Mouse (Mus musculus): Measurements from ENCODE around the gene Gm4559.
"Not testable (repeated sequence)": the region's sequence is repeated elsewhere in the genome, so short reads cannot be mapped to it uniquely, and the experiment has no call there.

Gm4559 gene

DNA sequence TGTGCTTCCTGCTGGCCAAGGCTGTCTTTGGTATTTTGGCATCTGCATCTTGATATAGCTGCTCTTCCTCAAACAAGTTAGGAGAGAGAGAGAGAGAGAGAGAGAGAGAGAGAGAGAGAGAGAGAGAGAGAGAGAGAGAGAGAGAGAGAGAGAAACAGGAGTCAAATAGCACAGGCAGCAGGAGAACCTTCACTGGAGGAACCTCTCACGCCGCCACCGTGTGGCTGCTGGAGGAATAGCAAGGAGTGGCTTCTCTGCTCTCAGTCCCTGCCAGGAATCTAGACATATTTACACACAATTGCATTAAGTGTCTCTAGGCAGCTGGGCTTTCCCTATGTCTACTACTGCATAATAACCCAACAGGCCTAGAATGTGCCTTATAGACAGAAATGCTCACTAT is 4.0 kb upstream of the Gm4559 start:
- DNase-seq (ENCODE audit: extremely low spot score) = peak; percentile 57

DNA sequence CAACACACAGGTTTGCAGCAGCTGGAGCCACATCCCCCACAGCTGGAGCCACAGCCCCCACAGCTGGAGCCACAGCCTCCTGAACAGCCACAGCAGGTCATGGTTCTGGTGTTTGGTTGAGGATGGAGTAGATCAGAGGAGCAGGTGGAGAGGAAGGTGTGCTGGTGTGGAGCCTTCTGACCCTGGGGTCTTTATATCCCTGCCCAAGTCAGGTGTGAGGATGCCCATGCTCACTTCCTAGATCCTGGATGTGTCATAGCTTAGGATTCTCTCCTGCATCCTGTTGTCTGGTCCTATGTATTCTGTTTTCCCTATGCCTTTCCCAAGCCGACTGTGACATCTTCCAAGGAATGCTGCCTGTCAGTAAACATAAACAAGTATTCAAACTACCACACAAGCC is 15.9 kb downstream of the Gm4559 start, which contains the start of gene Gm2431:
Gene Gm2431, minus strand, starts transcription at position 101 of the 400 bp plus-strand sequence.
- not testable (repeated sequence) for DNase-seq (ENCODE audit: extremely low spot score)

DNA sequence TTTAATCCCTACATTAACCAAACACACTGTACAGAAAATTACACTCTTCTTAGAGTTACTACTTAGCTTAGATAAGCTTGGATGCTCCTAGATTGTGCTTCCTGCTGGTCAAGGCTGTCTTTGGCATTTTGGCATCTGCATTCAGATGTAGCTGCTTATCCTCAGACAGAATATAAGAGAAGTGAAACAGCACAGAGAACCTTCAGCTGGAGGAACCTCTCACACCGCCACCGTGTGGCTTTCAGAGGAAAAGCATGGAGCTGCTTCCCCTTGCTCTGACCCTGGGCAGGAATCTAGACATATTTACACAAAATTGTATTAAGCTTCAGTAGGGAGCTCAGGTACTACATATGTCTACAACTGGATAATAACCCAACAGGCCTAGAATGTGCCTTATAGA is 18.6 kb downstream of the Gm4559 start:
- no peak for DNase-seq (ENCODE audit: extremely low spot score)

DNA sequence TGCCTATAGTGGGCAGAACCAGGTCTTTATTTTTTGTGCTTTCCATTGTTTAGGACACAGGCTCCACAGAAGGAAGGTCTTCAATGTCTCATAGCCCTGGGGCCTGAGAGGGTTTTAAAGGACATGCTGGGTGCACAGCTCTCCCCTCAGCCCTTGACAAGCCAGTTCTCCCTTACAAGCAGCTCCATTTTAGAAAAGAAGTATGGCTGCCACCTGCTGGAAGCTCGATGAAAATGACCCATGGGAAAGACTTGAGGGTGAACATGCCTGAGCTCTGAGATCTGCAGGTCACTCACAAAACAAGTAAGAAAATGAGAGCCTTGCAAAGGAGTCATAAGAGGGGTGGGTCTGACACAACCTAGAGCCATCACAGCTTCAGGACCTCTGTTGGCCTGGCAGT is 24.3 kb downstream of the Gm4559 start:
- peak; percentile 33 for DNase-seq (ENCODE audit: extremely low spot score)

DNA sequence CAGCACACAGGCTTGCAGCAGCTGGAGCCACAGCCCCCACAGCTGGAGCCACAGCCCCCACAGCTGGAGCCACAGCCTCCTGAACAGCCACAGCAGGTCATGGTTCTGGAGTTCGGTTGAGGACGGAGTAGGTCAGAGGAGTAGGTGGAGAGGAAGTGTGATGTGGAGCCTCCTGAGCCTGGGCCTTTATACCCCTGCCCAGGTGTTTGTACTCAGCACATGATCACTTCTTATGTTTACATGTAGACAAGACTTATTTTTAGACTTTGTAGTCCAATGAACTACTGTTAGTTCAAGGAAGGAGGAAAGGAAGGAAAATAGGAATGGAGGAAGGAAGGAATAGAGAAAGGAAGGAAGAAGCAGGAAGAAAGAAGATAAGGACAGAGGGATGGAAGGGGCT is 33.2 kb downstream of the Gm4559 start, which contains the start of gene Gm40460:
Gene Gm40460, minus strand, starts transcription at position 101 of the 400 bp plus-strand sequence.
- DNase-seq (ENCODE audit: extremely low spot score) = no peak

DNA sequence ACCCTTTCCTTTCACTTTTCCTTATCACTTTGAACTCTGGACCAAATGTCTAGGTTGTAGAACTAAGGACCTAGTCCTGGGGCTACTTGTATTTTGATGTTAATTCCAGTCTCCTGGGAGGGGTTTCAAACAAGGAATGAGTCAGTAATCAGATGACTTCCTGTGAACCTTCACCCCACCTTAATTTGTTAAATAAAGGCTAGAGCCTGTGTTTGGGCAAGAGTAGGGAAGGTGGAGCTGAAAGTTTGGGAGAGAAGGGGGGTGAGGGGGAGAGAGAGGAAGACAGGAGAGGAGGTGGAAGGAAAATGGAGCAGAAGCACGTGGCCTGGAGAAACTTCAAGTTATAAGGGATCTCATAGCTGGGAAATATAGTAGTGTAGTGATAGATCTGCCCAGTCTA is 42.6 kb downstream of the Gm4559 start:
- no peak for DNase-seq (ENCODE audit: extremely low spot score)

DNA sequence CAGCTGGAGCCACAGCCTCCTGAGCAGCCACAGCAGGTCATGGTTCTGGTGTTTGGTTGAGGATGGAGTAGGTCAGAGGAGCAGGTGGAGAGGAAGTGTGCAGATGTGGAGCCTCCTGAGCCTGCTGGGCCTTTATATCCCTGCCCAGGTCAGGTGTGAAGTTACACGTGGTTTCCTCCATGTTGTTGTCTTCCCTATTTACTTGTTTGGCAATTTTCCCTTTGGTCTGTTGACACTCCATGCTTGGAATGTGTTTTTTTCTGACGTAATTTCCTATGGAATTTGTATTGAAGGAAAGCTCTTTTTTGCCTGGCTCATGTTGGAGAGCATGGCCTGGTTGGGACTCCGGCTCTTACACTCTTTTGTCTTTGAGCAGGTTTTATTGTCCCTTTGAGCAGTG is 44.3 kb downstream of the Gm4559 start, which contains the start of gene Krtap5-5:
Gene Krtap5-5, minus strand, starts transcription at position 101 of the 400 bp plus-strand sequence.
- DNase-seq (ENCODE audit: extremely low spot score) = not testable (repeated sequence)

DNA sequence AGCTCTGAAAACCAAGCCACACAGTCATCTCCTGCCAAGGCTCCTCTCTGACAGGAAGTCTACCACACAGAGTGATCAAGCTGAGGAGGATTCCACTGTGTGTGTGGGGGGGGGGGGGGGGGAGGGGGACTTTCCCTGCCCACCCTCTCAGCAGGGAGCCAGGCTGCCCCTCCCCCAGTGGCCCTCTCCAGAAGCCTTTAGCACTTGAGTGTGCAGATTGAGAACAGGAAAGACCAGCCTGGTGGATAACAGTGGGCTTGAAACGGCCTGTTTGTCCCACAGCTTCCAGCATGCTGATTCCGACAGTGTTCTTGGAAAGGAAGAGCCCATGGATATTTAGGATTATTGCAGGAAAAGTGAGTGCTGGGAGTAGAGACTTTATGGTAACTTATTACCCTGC is 49.6 kb downstream of the Gm4559 start:
- peak; percentile 10 for DNase-seq (ENCODE audit: extremely low spot score)
